Mouse (Mus musculus): ENCODE data around the gene Slc43a1.
"Not testable (repeated sequence)": the region's sequence is repeated elsewhere in the genome, so short reads cannot be mapped to it uniquely, and the experiment has no call there.

Slc43a1 gene

DNA sequence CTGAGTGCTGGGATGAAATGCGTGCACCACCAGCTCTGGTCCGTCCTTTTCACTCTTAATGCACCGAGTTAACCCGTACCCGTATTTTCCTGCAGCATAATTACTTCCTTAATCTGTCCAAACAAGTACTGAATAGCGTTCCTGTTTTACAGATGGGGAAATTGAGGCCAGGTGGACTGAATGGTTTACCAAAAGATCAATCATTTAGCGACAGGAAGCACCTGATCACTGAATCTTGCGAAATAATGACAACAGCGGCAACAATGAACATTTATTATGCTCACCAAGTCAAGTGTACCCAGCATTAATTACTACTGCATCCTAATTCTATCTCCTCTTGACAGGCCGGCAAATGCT lies at the start of gene Slc43a1:
Gene Slc43a1 (plus strand): TSS at position 258 of the 357 bp plus-strand sequence.
- no peak for DNase-seq (ENCODE audit: low spot score in 2 of 2)

DNA sequence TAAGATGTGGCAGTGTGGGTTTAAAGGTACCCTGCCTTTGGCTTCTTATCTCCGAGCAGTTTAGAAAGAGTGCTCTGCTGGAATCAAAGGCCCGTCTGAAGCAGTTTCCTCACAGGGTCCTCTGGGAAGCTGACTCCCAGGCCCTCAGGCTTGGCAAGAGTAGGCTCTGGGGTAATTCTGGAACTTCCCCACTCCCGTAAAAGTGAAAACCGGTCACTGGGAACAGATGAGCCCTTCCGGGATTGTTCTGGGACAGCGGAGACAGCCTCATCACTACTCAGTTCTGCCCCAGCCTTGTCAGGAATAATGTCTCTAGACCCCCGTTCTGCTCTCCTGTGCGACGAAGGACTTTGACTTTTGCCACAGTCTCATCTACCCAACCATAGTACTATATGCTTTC lies 48.2 kb upstream of the Slc43a1 start:
- DNase-seq (ENCODE audit: low spot score in 2 of 2): no peak

DNA sequence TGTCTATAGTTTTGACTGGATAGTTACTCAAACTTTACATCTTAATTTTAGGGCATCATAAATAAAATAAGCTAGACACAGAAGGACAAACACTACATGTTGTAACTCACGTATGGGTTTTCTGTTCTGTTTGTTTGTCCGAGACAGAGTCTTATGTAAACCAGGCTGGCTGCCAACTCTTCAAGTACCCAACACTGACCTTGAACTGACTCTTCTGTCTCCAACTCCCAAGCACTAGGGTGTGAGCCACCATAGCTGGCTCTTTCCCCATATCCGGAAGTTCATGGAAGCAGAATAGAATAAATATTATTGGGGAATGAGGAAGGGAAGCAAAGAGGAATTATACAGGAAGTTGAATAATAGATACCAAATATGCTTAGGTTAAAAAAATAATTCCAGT lies 46.1 kb upstream of the Slc43a1 start:
- no peak for DNase-seq (ENCODE audit: low spot score in 2 of 2)

DNA sequence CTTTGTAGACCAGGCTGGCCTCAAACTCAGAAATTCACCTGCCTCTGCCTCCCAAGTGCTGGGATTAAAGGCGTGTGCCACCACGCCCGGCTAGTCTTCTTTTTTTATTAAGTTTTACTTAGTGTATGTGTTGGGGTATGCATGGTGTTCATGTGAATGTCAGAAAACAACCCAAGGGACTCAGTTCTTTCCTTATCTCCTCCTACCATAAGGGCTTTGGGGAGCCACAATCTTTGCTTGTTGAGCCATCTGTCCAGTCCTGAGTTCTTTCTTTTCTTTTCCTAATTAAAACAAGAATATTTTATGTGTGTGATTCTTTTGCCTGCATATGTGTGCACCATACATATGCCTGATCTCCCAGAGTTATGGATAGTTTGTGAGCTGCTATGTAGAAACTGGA lies 45.5 kb upstream of the Slc43a1 start:
- DNase-seq (ENCODE audit: low spot score in 2 of 2): no peak

DNA sequence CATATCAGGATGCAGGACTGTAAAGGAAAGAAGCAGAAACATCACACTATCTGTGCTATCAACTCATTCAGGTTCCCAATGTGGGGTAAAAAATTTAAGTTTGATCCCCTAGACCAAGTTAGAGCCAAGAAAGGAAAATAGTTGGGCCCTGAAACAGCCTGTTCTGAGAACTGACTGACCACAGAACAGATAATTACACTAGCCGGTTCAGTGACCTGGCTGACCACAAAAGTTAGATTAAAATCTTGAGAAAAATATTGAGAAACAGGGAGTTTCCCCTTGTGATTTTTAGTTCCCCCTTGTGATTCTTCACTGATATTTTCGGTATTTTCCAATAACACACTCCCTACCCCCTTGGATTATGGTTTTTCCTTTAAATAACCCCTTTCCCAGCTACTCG lies 44.8 kb upstream of the Slc43a1 start:
- no peak for DNase-seq (ENCODE audit: low spot score in 2 of 2)

DNA sequence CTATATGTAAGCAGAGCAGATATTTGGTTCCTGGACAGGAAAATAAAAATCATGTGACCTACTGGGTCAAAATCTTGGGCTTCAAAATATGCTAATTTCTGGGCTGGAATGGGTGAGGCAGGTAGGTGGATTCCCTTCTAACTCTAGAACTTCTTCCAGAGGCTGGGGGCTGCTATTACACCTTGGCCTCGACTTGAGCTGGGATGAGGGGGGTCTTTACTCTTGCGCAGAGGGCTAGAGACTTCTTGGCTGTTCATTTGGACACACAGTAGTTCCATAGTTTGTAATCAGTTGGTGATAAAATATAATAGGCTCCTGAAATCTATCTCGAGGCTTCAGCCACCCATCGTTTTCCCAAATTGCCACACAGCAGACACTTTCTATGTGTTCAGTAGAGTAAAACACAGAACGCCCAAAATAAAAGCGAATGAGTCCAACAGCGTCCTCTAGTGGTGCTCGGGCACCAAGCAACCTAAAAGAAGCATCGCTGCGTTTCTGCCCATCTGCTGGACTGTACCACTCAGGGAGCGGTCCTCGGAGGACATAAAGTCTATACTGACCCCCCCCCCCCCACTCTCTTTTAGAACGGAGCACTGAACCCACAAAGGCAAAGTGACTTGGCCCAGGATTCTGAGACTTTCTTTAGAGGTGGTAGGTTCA lies 40.7 kb upstream of the Slc43a1 start:
- peak; percentile 74 to 86 for DNase-seq (ENCODE audit: low spot score in 2 of 2)

DNA sequence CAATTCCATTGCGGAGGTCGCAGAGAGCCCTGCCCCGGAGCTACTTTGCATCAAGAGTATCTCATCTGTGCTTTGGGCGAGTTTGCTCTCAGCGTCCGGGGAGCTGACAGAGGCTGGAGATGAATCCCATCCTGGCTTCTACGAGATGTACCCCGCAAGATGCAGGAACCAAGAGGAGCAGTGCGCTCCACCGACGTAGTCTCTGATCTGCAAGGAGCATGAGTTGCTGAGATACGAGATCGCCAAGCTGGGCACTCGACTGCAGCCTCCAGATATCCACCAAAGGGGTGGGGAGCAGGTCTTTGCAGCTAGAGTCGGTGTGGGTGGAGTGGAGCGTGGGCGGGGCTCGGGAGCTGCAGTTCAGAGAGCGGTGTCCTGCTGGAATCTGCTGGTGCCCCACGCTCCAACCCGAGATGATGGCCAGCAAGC lies 40.1 kb upstream of the Slc43a1 start, which contains the start of gene Ube2l6:
Gene Ube2l6 (plus strand): TSS at position 336 of the 429 bp plus-strand sequence.
- DNase-seq (ENCODE audit: low spot score in 2 of 2): peak in 1 of 2 experiments; percentile 54

DNA sequence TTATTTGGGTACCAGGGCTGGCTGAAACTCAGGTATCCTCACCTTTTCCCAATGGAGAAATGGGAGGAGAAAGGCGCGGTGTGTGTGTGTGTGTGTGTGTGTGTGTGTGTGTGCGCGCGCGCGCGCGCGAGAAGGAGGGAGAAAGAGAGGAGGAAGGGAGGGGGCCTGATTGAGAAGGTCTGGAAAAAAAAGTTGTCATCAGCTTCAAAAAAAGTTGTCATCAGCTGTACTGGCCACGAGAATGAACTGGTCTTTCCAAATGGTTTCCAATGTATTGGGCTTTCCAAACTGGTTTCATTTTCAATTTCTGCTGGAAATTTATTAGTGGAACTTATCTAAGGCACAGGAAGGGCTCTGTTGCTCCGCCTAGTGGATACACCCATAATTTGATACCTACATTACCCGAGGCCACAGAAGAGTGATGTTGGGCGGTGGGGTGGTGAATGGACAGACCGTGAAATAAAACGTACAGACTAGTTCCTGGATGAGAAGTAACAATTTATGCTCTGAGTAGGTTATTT lies 39.5 kb upstream of the Slc43a1 start:
- DNase-seq (ENCODE audit: low spot score in 2 of 2): peak in 1 of 2 experiments; percentile 56

DNA sequence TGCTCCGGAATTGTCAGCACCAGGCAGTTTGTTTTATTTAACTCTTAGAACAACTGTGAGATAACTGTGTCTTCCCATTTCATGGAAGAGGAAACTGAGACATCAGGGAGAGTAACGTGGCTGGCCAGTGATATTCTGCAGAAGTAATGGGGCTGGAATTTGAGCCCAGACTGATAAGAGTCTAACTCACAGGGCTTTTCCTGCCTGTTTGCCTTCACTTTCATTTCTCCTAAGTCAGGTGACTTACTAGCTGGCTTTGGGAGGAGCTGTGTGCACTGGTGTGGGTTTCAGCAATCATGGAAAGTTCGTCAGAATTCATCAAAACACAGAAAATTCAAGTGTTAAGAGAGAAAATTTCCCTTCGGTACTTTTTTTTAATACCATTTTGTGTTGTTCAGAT lies 38.3 kb upstream of the Slc43a1 start:
- no peak for DNase-seq (ENCODE audit: low spot score in 2 of 2)

DNA sequence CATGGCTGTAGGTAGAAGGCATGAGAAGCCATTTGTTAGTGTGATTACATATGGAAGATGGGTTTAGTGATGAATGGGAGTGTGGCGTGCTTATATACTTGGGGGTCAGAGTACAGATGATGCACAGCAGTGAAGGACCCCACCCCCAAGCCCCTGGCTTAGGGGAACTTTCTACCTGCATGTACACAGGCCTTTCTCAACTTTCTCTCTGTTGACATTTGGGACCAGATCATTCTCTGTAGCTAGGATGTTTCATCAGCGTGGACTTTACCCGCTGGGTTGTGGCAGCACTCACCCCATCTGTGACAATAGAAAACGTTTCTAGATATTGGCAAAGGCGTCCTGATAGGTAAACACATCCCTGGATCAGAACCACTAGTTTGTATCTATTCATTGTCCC lies 37.4 kb upstream of the Slc43a1 start:
- DNase-seq (ENCODE audit: low spot score in 2 of 2): not testable (repeated sequence)

DNA sequence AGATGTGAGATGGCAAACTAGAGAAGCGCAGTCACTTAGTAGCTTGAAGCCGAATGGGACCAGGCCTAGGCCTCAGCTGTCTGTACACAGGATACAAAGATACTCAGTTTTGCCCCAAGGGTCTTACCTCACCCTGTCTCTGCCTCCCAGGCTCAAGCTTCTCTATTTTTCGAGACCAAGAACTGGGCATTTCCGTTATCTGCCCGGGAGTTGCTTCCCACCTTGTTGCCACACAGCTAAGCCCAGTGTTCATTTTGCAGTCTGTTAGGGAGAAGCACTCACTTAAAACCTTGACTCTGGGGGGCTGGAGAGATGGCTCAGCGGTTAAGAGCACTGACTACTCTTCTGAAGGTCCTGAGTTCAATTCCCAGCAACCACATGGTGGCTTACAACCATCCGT lies 34.7 kb upstream of the Slc43a1 start:
- DNase-seq (ENCODE audit: low spot score in 2 of 2): no peak

DNA sequence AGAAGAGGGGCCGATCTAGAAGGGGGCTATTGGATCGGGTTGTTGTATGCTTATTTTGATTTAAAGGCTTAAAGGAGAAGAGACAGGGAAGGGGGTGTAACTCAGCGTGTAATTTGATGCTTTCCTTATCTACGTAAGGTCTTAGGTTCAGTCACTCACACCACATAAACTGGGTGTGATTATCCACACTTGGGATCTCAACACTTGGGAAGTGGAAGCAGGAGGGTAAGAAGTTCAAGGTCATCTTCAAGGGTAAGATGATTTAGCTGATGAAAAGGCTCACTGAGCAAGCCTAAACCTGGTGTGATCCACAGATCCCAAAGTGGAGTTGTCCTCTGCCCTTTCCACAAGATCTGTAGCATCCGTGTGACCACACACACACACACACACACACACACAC lies 32.1 kb upstream of the Slc43a1 start:
- DNase-seq (ENCODE audit: low spot score in 2 of 2): no peak

DNA sequence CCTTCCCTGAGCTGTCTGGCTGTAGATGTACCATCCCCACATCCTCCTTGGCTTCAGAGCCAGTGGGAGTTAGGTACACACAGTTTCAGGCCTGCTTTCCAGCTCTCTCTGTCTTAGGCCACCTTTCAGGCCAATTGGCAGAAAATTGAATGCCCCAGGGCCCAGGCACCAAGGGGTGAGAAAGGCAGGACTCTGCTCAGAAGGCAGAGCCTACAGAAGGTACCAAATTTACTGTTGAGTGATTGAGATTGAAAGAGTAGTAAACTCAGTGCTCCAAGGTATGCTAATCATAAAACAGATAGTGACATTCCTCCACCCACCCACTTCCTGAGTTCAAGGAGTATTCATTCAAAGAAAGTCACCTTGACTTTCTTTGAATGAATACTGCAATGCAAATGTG lies 29.3 kb upstream of the Slc43a1 start:
- no peak for DNase-seq (ENCODE audit: low spot score in 2 of 2)

DNA sequence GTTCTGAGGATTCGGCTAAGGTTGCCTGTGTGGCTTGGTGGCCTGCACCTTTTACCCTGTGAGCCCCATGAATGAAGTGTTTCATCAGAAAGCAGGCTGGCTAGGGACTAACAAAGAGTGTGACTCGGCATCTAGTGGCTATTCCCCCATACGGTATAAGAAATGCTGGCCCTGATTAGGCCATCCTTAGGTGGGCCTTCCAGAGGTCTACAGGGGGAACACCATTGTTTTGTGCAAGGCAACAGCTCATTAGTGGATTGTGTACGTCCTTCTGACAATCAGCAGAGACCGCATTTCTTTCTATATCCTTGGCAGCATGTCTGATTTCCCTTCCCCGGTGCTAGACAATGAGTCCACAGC lies 28.1 kb upstream of the Slc43a1 start:
- DNase-seq (ENCODE audit: low spot score in 2 of 2): no peak

DNA sequence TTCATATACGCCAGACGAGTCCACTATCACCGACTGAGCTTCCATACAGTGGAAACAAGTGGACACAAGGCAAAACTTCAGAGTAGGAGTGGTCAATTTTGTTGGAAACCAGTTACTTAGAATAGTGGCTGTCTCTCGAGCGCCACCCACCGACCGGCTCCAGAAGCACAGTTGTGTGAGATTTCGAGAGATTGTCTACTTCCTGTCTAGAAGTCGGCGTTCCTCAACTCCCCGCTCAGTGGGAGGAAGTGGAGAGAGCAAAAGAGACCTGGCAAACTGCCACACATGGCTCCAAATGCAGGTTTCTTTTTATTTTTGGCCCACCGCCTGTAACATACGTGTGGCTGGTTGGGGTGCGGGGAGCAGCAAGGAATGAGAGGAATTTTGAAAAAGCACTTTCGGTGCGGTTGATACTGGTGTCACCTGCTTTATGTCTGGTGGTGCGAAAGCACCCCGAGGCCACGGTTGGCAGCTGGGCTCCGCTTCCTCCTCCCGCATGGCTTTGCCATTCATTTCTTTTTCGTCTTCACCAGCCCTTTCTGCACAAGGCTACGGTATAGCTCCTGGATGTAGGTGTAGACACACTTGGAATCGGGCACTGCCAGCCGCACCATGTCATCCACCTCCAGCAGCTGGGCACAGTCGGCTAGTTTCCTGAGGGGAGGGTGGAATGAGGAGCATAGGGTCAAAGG lies 27.6 kb upstream of the Slc43a1 start:
- DNase-seq (ENCODE audit: low spot score in 2 of 2): peak; percentile 68 to 86

DNA sequence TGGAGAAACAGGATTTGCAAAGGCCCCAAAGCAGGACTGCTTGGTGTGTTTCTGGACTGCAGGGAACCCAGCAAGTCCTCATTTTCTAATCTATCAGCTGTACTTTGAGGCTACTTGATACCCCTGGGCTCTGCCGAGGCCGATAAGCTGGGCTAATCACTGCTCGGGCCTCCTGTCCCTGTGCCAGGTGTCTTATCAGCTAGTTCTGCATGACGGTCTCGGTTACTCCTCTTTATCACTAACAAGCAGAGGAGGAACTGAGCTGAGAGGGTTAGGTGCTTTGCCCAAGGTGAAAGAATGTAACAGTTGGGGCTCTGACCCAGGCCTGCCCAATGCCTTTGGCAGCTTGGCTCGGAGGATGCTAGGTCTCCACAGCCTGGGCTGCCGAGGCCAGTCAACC lies 26.8 kb upstream of the Slc43a1 start:
- DNase-seq (ENCODE audit: low spot score in 2 of 2): no peak

DNA sequence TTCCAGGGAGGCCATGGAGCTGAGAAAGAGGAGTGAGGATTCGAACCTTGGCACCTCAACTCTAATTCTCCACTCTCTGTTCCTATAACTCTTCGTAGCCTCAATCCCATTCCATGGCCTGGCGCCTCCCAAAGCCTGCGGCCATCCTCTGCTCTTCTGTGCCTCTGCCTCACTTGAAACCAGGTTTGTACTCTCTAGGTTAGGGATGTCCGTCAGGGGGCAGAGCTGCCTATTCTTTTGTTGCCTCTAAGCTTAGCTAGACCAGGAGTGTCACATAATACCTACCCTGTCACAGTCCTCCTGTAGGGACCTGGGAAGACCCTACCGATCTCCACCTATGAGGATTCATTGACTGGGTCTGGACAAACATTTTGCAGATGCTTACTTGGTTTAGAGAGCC lies 26.0 kb upstream of the Slc43a1 start:
- no peak for DNase-seq (ENCODE audit: low spot score in 2 of 2)

DNA sequence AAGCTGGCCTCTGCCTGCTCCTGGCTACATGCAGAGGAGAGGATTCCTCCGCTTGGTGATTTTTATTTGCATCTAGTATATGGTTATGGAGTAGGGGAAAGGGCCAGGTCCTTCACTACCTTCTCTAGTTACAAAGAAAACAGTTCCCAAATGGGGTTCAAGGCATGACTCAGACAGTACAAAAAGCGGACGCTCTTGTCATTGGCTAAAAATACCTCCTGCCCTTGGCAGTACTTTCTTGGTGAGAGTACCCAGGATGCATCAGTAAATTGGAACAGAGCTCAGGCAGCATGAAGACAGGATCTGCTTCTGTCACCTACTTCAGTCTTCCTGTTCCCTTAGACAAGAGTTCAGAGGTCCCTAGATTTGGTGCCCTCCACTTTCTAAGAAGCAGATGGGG lies 18.8 kb upstream of the Slc43a1 start:
- no peak for DNase-seq (ENCODE audit: low spot score in 2 of 2)

DNA sequence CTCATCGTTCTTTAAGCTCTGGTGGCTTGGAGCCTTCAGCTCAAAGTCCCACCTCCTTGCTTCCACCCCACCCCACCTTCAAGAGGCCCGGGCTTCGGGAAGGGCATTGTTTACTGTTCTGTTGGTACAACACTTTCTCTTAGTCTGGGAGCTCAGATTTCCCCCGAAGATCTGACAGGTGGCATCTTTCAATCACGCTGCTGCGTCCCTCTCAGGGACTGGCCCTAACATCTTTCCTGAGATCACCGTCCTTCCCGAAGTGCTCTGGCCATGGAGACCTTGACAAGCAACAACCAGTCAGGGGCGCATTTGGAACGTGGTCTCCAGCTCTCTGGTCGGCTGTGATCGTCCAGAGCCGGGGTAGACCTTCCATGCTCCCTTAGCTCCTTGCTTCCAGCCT lies 16.1 kb upstream of the Slc43a1 start, which contains the start of gene Smtnl1:
Gene Smtnl1 (minus strand): TSS at position 101 of the 400 bp plus-strand sequence.
- no peak for DNase-seq (ENCODE audit: low spot score in 2 of 2)

DNA sequence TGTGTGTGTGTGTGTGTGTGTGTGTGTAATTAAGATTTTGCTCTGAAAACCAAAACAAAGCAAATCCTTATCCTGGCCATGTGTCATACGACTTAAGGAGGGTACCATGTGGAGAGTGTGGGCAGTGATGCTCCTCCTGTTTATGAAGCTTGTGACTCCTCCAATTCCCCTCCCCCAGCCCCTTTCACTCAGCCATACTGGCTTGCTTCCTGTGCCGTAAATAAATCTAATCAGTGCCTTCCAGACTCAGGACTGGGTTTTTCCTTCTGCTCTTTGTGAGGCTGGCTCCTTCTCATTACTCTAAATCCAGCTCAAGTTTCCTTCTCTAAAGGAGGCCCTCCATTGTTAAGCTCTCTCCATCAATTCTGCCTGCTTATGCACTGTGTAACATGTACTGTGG lies 15.4 kb upstream of the Slc43a1 start:
- DNase-seq (ENCODE audit: low spot score in 2 of 2): no peak

DNA sequence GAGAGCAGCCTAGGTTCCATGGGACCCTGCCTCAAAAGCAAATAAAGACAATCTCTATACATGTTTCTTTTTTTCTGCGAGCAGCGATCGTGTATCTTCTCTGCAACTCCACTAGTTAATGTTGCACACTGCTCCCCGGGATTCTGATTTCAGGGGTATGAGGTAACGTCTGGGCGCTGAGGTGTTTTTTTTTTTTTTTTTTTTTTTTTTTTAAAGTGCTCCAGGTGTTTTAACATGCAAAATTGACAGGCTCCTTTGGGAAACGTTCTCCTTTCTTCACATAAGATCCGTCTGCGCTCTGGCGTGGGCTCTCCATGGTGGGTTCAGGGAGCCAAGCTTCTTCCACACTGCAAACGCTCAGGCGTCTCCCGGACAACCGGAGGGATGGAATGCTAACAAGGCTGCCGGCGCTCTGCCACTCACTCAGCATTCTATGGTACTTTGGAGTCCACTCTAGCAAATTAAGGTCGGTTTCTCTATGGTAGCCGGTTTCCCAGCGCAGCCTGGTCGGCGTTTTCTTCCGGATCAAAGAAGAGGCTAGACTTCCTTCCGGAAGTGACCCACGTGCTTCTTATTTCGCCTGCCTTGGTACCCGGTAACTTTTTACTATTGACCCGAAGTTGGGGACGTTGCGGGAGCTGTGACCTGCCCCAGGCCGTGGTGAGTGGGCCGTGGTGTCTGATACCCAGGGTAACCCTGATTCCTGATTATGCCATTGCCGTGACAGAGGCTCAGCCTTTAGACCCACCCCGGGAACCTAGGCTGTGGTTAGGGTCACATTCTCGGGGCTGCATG lies 12.0 kb upstream of the Slc43a1 start, which contains the start of gene Timm10:
Gene Timm10 (plus strand): TSS at position 510 of the 795 bp plus-strand sequence.
- DNase-seq (ENCODE audit: low spot score in 2 of 2): peak; percentile 43 to 79

DNA sequence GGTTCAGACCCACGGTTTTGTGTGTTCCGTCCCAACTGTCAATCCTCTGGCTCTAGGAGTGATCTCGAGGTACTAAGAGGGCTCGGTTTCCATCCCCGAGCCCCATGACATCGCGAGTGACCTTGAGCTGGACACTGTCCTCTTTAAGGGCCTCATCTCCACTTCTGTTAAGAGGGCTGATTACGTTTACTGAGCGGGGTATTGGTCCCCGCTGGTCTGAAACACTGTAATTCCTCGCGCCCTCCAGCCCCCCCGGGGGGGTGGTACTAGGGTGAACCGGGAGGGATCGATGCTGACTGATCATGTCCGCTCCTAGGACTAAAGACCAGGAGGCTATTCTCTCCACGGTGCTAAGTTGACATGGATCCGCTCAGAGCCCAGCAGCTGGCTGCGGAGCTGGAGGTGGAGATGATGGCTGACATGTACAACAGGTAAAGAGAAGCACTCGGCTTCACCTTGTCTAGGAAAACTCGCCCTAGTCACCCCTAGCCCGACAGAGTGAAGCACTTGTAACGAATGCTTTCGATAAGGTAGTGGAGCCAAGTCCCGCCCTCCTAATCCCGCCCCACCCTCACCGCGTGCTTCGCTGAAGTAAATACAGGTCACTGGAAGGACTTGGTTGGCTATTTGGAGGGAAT lies 11.2 kb upstream of the Slc43a1 start:
- DNase-seq (ENCODE audit: low spot score in 2 of 2): peak in 1 of 2 experiments; percentile 7

All from cerebellum, postnatal 4 days (tissue).